Mouse (Mus musculus) stomach, postnatal 0 days (tissue): ENCODE measurements around the gene Hist2h3c1.
"Not testable (repeated sequence)": the region's sequence is repeated elsewhere in the genome, so short reads cannot be mapped to it uniquely, and the experiment has no call there.

Source experiments
- CTCF ChIP-seq: IDR thresholded peaks from 2 replicates; pipeline ENCODE4 v1.5.1; 2016; ENCODE audit warnings: antibody characterized with exemption, low read depth, mild to moderate bottlenecking, moderate library complexity
- EP300 ChIP-seq: optimal IDR thresholded peaks from 2 replicates; pipeline ENCODE3; 2016; ENCODE audit warnings: antibody characterized with exemption

DNA sequence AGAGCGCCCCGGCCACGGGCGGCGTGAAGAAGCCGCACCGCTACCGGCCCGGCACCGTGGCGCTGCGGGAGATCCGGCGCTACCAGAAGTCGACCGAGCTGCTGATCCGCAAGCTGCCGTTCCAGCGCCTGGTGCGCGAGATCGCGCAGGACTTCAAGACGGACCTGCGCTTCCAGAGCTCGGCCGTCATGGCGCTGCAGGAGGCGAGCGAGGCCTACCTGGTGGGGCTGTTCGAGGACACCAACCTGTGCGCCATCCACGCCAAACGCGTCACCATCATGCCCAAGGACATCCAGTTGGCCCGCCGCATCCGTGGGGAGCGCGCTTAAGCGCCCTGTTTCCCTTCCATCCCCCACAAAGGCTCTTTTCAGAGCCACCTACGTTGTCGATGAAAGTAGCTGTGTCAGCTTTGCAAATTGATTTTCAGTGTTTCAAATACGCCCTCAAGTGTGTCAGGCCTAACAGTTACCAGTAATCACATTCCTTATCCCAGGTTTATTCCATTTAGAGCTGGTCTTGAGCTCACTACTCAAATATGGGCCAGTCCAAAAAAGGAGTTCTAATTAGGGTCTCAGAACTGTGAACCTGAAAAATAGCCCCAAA is 22.4 kb downstream of the Hist2h3c1 start:
- not testable (repeated sequence) for TF ChIP-seq EP300, CTCF
